8 mouse cellular contexts compared by ENCODE assay signal in genomic region chr11:88716061-88716994, GRCm38 (mm10). TPM values are rescaled to one million over a fixed set of nuclear protein-coding genes. Genes with fewer than 3 reads are reported as not detected.
DNase-seq lines count a peak whose midpoint lies in the region; ATAC-seq and TF ChIP-seq lines count a peak whose summit lies in the region.

No protein-coding gene starts in this region.

- peak overlapping the region; percentile 76 for H3K4me2 ChIP-seq in hindbrain, embryonic 12.5 days (replicated peaks)
- H3K4me2 ChIP-seq in midbrain, embryonic 13.5 days (replicated peaks): peak overlapping the region; percentile 86
- H3K4me2 ChIP-seq in stomach, embryonic 15.5 days: peak overlapping the region; percentile 84

- H3K36me3 ChIP-seq in E14TG2a.4 (ENCODE audit: insufficient read depth, low read length): peaks cover 36% of the 10 kb centered on the region
- H3K36me3 ChIP-seq in hindbrain, embryonic 12.5 days: peaks cover 13% of the 10 kb centered on the region
- peaks cover 38% of the 10 kb centered on the region for H3K36me3 ChIP-seq in limb, embryonic 10.5 days
- H3K36me3 ChIP-seq in midbrain, embryonic 13.5 days: peaks cover 13% of the 10 kb centered on the region
- peaks cover 9% of the 10 kb centered on the region for H3K36me3 ChIP-seq in stomach, embryonic 15.5 days

- DNase-seq in A20 (ENCODE audit: low read depth, low spot score): peak; percentile 66
- DNase-seq in embryo, embryonic 9.5 days (ENCODE audit: extremely low spot score): peak; percentile 62
- peak; percentile 55 for DNase-seq in limb, embryonic 10.5 days (ENCODE audit: low spot score)
- no peak for DNase-seq in urinary bladder, adult 2 months (ENCODE audit: low spot score)

- H3K9me3 ChIP-seq in E14TG2a.4 (ENCODE audit: low read length): no peaks in the 10 kb centered on the region
- no peaks in the 10 kb centered on the region for H3K9me3 ChIP-seq in hindbrain, embryonic 12.5 days (replicated peaks)
- H3K9me3 ChIP-seq in limb, embryonic 10.5 days (replicated peaks): no peaks in the 10 kb centered on the region
- H3K9me3 ChIP-seq in midbrain, embryonic 13.5 days: no peaks in the 10 kb centered on the region
- no peaks in the 10 kb centered on the region for H3K9me3 ChIP-seq in stomach, embryonic 15.5 days

- WGBS in hindbrain, embryonic 12.5 days: under 1% methylated on average over 23 of the region's 23 CpGs
- 1% methylated on average over 23 of the region's 23 CpGs for WGBS in limb, embryonic 10.5 days
- WGBS in midbrain, embryonic 13.5 days: under 1% methylated on average over 23 of the region's 23 CpGs
- 4% methylated on average over 23 of the region's 23 CpGs for WGBS in stomach, embryonic 15.5 days

- peak overlapping the region; percentile 88 for H3K4me3 ChIP-seq in E14TG2a.4 (replicated peaks; ENCODE audit: low read length)
- H3K4me3 ChIP-seq in hindbrain, embryonic 12.5 days: peak overlapping the region; percentile 94
- peak overlapping the region; percentile 99 for H3K4me3 ChIP-seq in limb, embryonic 10.5 days
- peak overlapping the region; percentile 93 for H3K4me3 ChIP-seq in midbrain, embryonic 13.5 days (replicated peaks)
- H3K4me3 ChIP-seq in stomach, embryonic 15.5 days (replicated peaks): peak overlapping the region; percentile 93

- TF ChIP-seq CTCF in E14TG2a.4 (conservative IDR thresholded peaks at IDR 0.05; ENCODE audit: low read length): no peak

- ATAC-seq in hindbrain, embryonic 12.5 days (ENCODE audit: low FRiP score): no peak
- 0 out of 2 replicates have a peak, but pooled peaks have one; percentile 14 for ATAC-seq in midbrain, embryonic 13.5 days
- no peak for ATAC-seq in stomach, embryonic 15.5 days (ENCODE audit: insufficient read depth, low FRiP score, low read depth)

- peak overlapping the region; percentile 99 for H3K9ac ChIP-seq in hindbrain, embryonic 12.5 days
- H3K9ac ChIP-seq in midbrain, embryonic 13.5 days (replicated peaks): peak overlapping the region; percentile 99
- peak overlapping the region; percentile 30; the same call in 1 of the 2 replicates for H3K9ac ChIP-seq in stomach, embryonic 15.5 days

- peak overlapping the region; percentile 93 for H3K27ac ChIP-seq in hindbrain, embryonic 12.5 days
- peak overlapping the region; percentile 99 for H3K27ac ChIP-seq in limb, embryonic 10.5 days
- H3K27ac ChIP-seq in midbrain, embryonic 13.5 days: peak overlapping the region; percentile 93
- peak overlapping the region; percentile 89 for H3K27ac ChIP-seq in stomach, embryonic 15.5 days

- H3K4me1 ChIP-seq in E14TG2a.4 (replicated peaks; ENCODE audit: low read depth, low read length): peaks cover 72% of the 10 kb centered on the region
- peaks cover 58% of the 10 kb centered on the region for H3K4me1 ChIP-seq in hindbrain, embryonic 12.5 days
- H3K4me1 ChIP-seq in limb, embryonic 10.5 days: peaks cover 60% of the 10 kb centered on the region
- H3K4me1 ChIP-seq in midbrain, embryonic 13.5 days (replicated peaks): peaks cover 71% of the 10 kb centered on the region
- H3K4me1 ChIP-seq in stomach, embryonic 15.5 days: peaks cover 24% of the 10 kb centered on the region

- no peaks in the 10 kb centered on the region for H3K27me3 ChIP-seq in E14TG2a.4 (ENCODE audit: insufficient read depth, low read length)
- no peaks in the 10 kb centered on the region for H3K27me3 ChIP-seq in hindbrain, embryonic 12.5 days
- H3K27me3 ChIP-seq in limb, embryonic 10.5 days (ENCODE audit: low read depth, poor library complexity, severe bottlenecking): 0 out of 2 replicates have a peak, but pooled peaks cover 6% of the 10 kb centered on the region
- 0 out of 2 replicates have a peak, but pooled peaks cover 2% of the 10 kb centered on the region for H3K27me3 ChIP-seq in midbrain, embryonic 13.5 days
- no peaks in the 10 kb centered on the region for H3K27me3 ChIP-seq in stomach, embryonic 15.5 days (replicated peaks)

RNA-seq across cellular contexts. Expression of gene Msi2, which starts 2.0 kb away (rescaled TPM):
- 34.8 and 35.9 TPM in 2 replicates for polyA plus RNA-seq in hindbrain, embryonic 12.5 days (2016; fragmentation: Nextera tagmentation; extraction: Ambion mirVana)
- polyA plus RNA-seq in limb, embryonic 10.5 days (2016; fragmentation: Nextera tagmentation; extraction: Ambion mirVana): 16.8 and 18.1 TPM in 2 replicates
- 38.5 and 41.0 TPM in 2 replicates for polyA plus RNA-seq in midbrain, embryonic 13.5 days (2015; fragmentation: Nextera tagmentation; extraction: Ambion mirVana)
- polyA plus RNA-seq in stomach, embryonic 15.5 days (2015; fragmentation: Nextera tagmentation; extraction: Ambion mirVana): 12.1 and 13.7 TPM in 2 replicates
- 44.7 and 47.1 TPM in 2 replicates for polyA plus RNA-seq in urinary bladder, adult 2 months (2012; rRNA removed)

Comparison
In these comparisons a context has a peak if more than half of its experiments do, and no peak if none do; other contexts are left out.
1. H3K9ac ChIP-seq: peak in every context shown above with its lines; median percentile 99 in hindbrain, embryonic 12.5 days; 99 in midbrain, embryonic 13.5 days; 30 in stomach, embryonic 15.5 days.